Mouse (Mus musculus): ENCODE results near the gene Syt16. TPM values are rescaled to one million over a fixed set of nuclear protein-coding genes. Genes with fewer than 3 reads are reported as not detected.
A peak's percentile ranks its signal among the peaks of the same experiment; 100 is the strongest.

Syt16 gene
- not detected in 2 replicates for total RNA-seq (2017)

- ATAC-seq (replicated peaks; ENCODE audit: low read depth, poor library complexity, severe bottlenecking) = peak; percentile 45; the same call in 1 of the 2 replicates
These were observed at the start of gene Syt16 for GRCm38 (mm10) chr12:73997297-73998127. Syt16 (plus strand) TSS chr12:73997661.

- no peak for ATAC-seq (replicated peaks; ENCODE audit: low read depth, poor library complexity, severe bottlenecking)
These were observed 49.0 kb upstream of the Syt16 start for GRCm38 (mm10) chr12:73948415-73948814.

- peak; percentile 27; the same call in 1 of the 2 replicates for ATAC-seq (replicated peaks; ENCODE audit: low read depth, poor library complexity, severe bottlenecking)
These were observed 48.0 kb upstream of the Syt16 start for GRCm38 (mm10) chr12:73949318-73950058.

- peak; percentile 40 for ATAC-seq (replicated peaks; ENCODE audit: low read depth, poor library complexity, severe bottlenecking)
These were observed 44.6 kb upstream of the Syt16 start for GRCm38 (mm10) chr12:73952879-73953278.

- ATAC-seq (replicated peaks; ENCODE audit: low read depth, poor library complexity, severe bottlenecking) = peak; percentile 86
These were observed 43.9 kb upstream of the Syt16 start for GRCm38 (mm10) chr12:73953420-73954186.

GRCm38 (mm10) chr12:73954785-73955184, 42.7 kb upstream of the Syt16 start:
- no peak for ATAC-seq (replicated peaks; ENCODE audit: low read depth, poor library complexity, severe bottlenecking)

- no peak for ATAC-seq (replicated peaks; ENCODE audit: low read depth, poor library complexity, severe bottlenecking)
These were observed 39.8 kb upstream of the Syt16 start for GRCm38 (mm10) chr12:73957676-73958075.

- no peak for ATAC-seq (replicated peaks; ENCODE audit: low read depth, poor library complexity, severe bottlenecking)
These were observed 38.6 kb upstream of the Syt16 start for GRCm38 (mm10) chr12:73958830-73959229.

- ATAC-seq (replicated peaks; ENCODE audit: low read depth, poor library complexity, severe bottlenecking) = peak; percentile 99
These were observed 32.9 kb upstream of the Syt16 start, which contains the start of gene Snapc1 for GRCm38 (mm10) chr12:73964291-73965281. Snapc1 (plus strand) TSS chr12:73964481.

- ATAC-seq (replicated peaks; ENCODE audit: low read depth, poor library complexity, severe bottlenecking) = no peak
These were observed 28.3 kb upstream of the Syt16 start for GRCm38 (mm10) chr12:73969142-73969541.

- no peak for ATAC-seq (replicated peaks; ENCODE audit: low read depth, poor library complexity, severe bottlenecking)
These were observed 22.9 kb upstream of the Syt16 start for GRCm38 (mm10) chr12:73974584-73974983.

GRCm38 (mm10) chr12:73978144-73978543, 19.3 kb upstream of the Syt16 start:
- ATAC-seq (replicated peaks; ENCODE audit: low read depth, poor library complexity, severe bottlenecking) = no peak

GRCm38 (mm10) chr12:73979667-73980066, 17.8 kb upstream of the Syt16 start:
- no peak for ATAC-seq (replicated peaks; ENCODE audit: low read depth, poor library complexity, severe bottlenecking)

GRCm38 (mm10) chr12:73982533-73982932, 14.9 kb upstream of the Syt16 start:
- no peak for ATAC-seq (replicated peaks; ENCODE audit: low read depth, poor library complexity, severe bottlenecking)

- ATAC-seq (replicated peaks; ENCODE audit: low read depth, poor library complexity, severe bottlenecking) = no peak
These were observed 11.2 kb upstream of the Syt16 start for GRCm38 (mm10) chr12:73986299-73986698.

GRCm38 (mm10) chr12:73988393-73989008, 9.0 kb upstream of the Syt16 start:
- no peak for ATAC-seq (replicated peaks; ENCODE audit: low read depth, poor library complexity, severe bottlenecking)

- ATAC-seq (replicated peaks; ENCODE audit: low read depth, poor library complexity, severe bottlenecking) = peak; percentile 92
These were observed 7.9 kb upstream of the Syt16 start for GRCm38 (mm10) chr12:73989594-73989993.

GRCm38 (mm10) chr12:73996906-73997296, 560 bp upstream of the Syt16 start:
- no peak for ATAC-seq (replicated peaks; ENCODE audit: low read depth, poor library complexity, severe bottlenecking)

GRCm38 (mm10) chr12:73998128-73998456, 631 bp downstream of the Syt16 start:
- peak; percentile 50; the same call in 1 of the 2 replicates for ATAC-seq (replicated peaks; ENCODE audit: low read depth, poor library complexity, severe bottlenecking)

Data from common myeloid progenitor, adult 5-6 weeks (primary cell).